Mouse (Mus musculus): ENCODE measurements around the gene Aes. TPM values are rescaled to one million over a fixed set of nuclear protein-coding genes. Genes with fewer than 3 reads are reported as not detected.
A peak's percentile ranks its signal among the peaks of the same experiment; 100 is the strongest.

Gene Aes
- polyA plus RNA-seq, 1 experiment from 2014 or later, result 430 TPM

DNA sequence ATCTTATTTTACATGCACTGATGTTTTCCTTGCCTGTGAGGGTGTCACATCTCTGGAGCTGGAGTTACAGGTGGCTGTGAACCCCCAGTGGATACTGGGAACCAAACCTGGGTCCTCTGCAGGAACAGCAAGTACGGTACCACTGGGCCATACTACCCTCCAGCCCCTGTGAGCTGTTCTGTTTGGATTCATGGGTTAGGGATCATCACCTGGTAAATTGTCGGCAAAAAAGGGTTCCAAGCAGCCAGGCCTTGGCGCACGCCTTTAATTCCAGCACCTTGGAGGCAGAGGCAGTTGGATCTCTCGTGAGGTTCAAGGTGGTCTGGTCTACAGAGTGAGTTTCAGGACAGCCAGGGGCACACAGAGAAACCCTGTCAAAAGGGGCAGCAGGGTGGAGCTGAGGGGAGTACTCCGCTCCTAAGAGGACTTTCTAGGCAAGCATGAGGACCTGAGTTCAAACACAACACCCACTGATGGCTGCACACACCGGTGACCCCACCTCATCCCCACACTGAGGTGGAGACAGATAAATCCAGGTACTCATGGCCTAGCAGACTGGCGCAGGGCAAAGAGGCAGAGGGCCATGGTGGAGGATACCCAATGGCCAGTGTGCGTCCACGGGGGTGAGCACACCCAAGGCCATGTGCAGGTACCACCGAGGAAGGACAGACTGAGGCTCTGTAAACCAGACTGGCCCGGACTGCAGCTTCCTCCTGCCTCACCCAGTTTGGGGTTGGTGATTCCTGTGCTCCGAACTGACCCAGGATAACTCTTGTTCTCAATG, 12.3 kb upstream of the Aes start:
- WGBS, result 90% methylated on average over 13 of the region's 13 CpGs
- no peaks in the 10 kb centered on the region for H3K27me3 ChIP-seq (ENCODE audit: insufficient read depth, poor library complexity, severe bottlenecking)

DNA sequence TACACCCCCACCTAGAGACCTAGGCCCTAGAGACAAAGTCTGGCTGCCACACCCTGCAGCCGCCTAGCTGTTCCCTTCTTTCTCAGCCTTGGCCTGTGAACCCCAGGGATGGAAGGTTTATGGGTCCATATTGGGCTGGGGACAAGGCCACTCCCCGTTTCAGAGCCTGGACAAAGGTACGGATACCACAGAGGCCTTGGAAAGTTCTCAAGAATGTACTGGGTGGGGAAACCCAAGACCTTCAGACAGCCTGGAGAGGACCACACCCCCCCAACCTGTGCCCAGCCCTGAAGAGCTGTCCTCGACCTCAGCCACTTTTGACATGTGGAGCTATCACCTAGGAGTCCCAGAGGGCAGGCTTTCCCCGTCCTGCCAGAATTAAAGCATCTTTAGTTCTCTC, 10.3 kb upstream of the Aes start:
- peaks cover 20% of the 10 kb centered on the region for H3K4me1 ChIP-seq (replicated peaks)
- WGBS, result 67% methylated on average over 5 of the region's 5 CpGs
- H3K27ac ChIP-seq, result no peak overlapping the region
- H3K9me3 ChIP-seq, result peaks cover 4% of the 10 kb centered on the region; the same call in 1 of the 2 replicates
- DNase-seq (ENCODE audit: low spot score), result no peak
- H3K27me3 ChIP-seq (ENCODE audit: insufficient read depth, poor library complexity, severe bottlenecking), result no peaks in the 10 kb centered on the region
- no peak overlapping the region for H3K4me3 ChIP-seq
- no peaks in the 10 kb centered on the region for H3K36me3 ChIP-seq

More for the DNA sequence above, 12.3 kb upstream of the Aes start:
- Histone ChIP-seq H3K4me3 (no peak overlapping the region), H3K27ac (no peak overlapping the region), H3K4me1 (replicated peaks) (peaks cover 39% of the 10 kb centered on the region), H3K9me3 (no peaks in the 10 kb centered on the region), H3K36me3 (peaks cover 10% of the 10 kb centered on the region)
- DNase-seq (ENCODE audit: low spot score), result no peak

DNA sequence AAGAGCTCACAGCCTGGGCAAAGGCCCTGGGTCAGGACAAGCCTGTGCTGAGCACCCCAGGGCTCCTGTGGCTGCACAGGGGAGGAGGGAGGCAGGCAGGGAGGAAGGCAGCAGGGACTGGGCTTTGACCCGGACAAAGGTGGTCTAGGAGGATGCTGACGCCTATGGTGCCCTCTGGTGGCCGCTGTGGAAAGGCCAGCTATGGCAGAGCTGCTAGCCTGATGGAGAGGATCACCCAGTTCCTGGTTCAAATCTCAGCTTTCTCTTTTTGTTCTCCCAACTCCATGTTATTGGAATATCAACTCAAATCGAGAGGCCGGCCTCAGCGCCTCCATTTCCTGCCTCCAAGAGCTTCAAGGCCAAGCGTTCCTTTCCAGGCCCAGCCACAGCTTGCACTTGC, 9.0 kb upstream of the Aes start:
- H3K27me3 ChIP-seq (ENCODE audit: insufficient read depth, poor library complexity, severe bottlenecking), result no peaks in the 10 kb centered on the region
- peak; percentile 82 for DNase-seq (ENCODE audit: low spot score)
- no peak overlapping the region for H3K27ac ChIP-seq
- peaks cover 4% of the 10 kb centered on the region; the same call in 1 of the 2 replicates for H3K9me3 ChIP-seq
- no peaks in the 10 kb centered on the region for H3K36me3 ChIP-seq
- WGBS, result 12% methylated on average over 7 of the region's 7 CpGs
- H3K4me1 ChIP-seq (replicated peaks), result peaks cover 13% of the 10 kb centered on the region
- no peak overlapping the region for H3K4me3 ChIP-seq

DNA sequence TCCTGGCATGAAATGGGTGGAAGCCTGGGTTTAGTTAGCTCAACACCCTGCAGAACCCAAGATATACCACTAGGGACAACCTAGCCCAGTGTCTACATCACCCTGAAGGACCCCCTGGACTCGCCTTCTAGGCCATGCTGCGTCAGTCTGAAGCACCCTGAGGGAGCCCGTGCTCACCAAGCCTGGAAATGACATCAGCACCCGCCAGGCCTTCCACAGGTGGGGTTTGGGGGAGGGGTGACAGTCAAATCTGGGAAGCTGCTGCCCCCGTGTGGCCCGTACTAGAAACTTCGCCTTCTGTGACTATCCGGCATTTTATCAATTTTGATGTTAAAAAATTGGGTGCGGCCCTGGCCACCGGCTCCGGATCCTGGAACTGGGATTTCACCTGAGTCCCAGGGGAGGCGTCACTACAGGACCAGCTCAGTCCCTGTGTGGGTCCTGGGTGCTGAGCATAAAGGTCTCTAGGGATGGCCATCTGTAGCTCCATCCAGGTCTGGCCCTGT, 7.6 kb upstream of the Aes start:
- 8% methylated on average over 12 of the region's 12 CpGs for WGBS
- Histone ChIP-seq H3K9me3 (peaks cover 4% of the 10 kb centered on the region; the same call in 1 of the 2 replicates), H3K4me3 (no peak overlapping the region), H3K27me3 (ENCODE audit: insufficient read depth, poor library complexity, severe bottlenecking) (no peaks in the 10 kb centered on the region), H3K27ac (0 out of 2 replicates have a peak overlapping the region, but pooled peaks have one; percentile 50), H3K4me1 (replicated peaks) (peaks cover 7% of the 10 kb centered on the region), H3K36me3 (no peaks in the 10 kb centered on the region)
- DNase-seq (ENCODE audit: low spot score), result peak; percentile 76

DNA sequence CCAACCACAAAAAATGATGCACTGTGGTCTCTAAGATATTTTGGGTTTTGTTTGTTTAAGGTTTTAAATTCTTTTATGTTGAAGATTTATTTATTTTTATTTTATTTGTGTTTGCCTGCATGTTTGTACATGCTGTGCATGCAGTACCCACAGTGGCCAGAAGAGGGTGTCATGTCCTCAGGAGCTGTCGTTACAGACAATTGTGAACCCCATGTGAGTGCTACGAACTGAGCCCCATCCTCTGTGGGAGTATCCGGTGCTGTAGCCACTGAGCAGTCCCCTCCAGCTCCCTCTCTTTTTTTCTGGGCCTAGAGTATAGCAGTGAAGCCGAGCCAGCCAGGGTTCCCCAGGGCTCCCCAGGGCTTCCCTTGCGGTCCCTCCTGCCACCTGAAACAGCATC, 6.1 kb upstream of the Aes start:
- Histone ChIP-seq H3K4me3 (no peak overlapping the region), H3K27me3 (ENCODE audit: insufficient read depth, poor library complexity, severe bottlenecking) (no peaks in the 10 kb centered on the region), H3K36me3 (no peaks in the 10 kb centered on the region), H3K4me1 (replicated peaks) (peaks cover 7% of the 10 kb centered on the region), H3K9me3 (peaks cover 4% of the 10 kb centered on the region; the same call in 1 of the 2 replicates), H3K27ac (no peak overlapping the region)
- 85% methylated on average over 5 of the region's 5 CpGs for WGBS
- no peak for DNase-seq (ENCODE audit: low spot score)

DNA sequence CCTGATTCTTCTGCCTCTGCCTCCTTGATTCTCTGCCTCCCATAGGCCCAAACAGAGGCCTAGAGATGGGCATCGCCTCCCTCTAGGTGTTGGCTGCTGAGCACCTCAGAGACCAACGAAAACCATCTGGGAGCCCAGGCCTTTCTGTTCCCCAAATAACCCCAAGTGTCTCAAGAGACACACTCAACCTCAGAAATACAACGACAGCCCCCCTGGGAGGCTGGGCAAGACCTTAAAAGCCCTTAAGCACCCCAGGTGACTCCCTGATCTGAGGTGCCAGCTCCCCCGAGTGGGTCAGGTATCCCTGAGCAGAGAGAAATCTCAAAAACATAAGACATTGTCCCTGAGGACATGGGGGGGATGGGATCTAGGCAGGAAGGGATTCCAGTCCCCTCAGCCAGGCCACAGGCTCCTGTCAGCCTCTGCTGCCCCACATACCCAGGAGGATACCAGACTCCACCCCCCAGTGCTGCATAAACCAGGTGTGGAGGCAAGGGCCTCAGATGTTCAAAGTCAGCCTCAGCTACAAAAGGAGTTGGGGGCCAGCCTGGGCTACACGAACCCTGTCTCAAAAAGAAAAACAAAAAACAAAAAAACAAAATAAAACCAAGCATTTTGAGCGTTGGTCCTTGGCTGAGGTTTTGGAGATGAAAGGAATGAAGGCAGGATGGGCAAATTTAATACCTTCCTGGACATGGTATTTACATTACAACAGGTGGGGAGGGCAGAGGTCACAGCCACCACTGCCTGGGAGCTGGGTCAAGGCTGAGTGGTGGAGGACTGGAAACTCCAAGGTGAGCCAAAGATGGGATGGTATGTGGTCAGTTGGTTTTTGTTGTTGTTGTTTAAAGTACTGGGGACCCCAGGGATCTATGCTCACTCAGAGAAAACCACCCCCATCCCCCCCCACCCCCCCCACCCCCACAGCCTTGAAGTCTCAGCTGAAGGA, 5.2 kb upstream of the Aes start:
- Histone ChIP-seq H3K36me3 (no peaks in the 10 kb centered on the region), H3K4me3 (no peak overlapping the region), H3K9me3 (peaks cover 4% of the 10 kb centered on the region; the same call in 1 of the 2 replicates), H3K4me1 (replicated peaks) (peaks cover 9% of the 10 kb centered on the region), H3K27me3 (ENCODE audit: insufficient read depth, poor library complexity, severe bottlenecking) (no peaks in the 10 kb centered on the region), H3K27ac (no peak overlapping the region)
- 82% methylated on average over 6 of the region's 6 CpGs for WGBS
- no peak for DNase-seq (ENCODE audit: low spot score)

DNA sequence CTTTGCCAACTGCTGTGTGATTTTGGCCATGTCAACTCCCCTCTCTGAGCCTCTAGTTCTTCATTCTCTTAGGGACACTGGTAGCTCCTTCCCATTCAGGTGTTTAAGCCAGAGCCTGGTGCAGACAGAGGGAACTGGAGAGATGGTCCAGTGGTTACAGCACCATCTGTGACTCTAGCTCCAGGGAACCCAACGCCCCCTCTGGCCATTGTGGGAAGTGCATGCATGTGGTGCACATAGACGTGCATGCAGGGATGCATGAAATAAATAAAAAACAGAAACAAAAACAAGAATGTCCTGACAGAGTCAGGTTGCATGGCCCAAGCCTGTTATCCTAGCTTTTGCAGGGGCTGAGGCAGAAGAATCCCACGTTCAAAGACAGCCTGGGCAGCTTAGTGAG, 3.0 kb upstream of the Aes start:
- Histone ChIP-seq H3K4me1 (replicated peaks) (peaks cover 29% of the 10 kb centered on the region), H3K36me3 (peaks cover 2% of the 10 kb centered on the region; the same call in 1 of the 2 replicates), H3K4me3 (no peak overlapping the region), H3K9me3 (peaks cover 4% of the 10 kb centered on the region; the same call in 1 of the 2 replicates), H3K27ac (no peak overlapping the region), H3K27me3 (ENCODE audit: insufficient read depth, poor library complexity, severe bottlenecking) (peaks cover 17% of the 10 kb centered on the region)
- no peak for DNase-seq (ENCODE audit: low spot score)
- 73% methylated on average over 3 of the region's 3 CpGs for WGBS

DNA sequence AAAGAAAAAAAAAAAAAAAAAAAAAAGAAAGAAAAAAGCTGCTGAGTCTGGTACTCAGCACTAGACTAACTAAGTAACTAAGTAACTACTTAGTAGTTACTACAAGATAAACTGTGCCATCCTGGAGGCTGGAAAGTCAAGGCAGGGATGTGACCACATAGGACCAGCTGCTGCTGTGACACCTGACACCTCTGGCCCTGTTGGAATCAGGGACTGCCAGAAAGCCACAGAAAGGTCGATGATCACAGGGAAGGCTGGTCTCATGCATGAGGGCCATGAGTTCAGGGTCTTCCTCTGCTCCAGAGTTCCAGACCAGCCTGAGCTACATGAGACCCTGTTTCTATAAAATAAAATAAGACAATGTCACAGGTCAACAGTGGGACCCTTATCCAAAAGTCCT, 1.8 kb upstream of the Aes start:
- Histone ChIP-seq H3K4me1 (replicated peaks) (peaks cover 32% of the 10 kb centered on the region), H3K9me3 (peaks cover 4% of the 10 kb centered on the region; the same call in 1 of the 2 replicates), H3K27ac (no peak overlapping the region), H3K36me3 (peaks cover 8% of the 10 kb centered on the region; the same call in 1 of the 2 replicates), H3K4me3 (no peak overlapping the region), H3K27me3 (ENCODE audit: insufficient read depth, poor library complexity, severe bottlenecking) (peaks cover 27% of the 10 kb centered on the region)
- WGBS, result 51% methylated on average over 1 of the region's 1 CpGs
- DNase-seq (ENCODE audit: low spot score), result no peak

DNA sequence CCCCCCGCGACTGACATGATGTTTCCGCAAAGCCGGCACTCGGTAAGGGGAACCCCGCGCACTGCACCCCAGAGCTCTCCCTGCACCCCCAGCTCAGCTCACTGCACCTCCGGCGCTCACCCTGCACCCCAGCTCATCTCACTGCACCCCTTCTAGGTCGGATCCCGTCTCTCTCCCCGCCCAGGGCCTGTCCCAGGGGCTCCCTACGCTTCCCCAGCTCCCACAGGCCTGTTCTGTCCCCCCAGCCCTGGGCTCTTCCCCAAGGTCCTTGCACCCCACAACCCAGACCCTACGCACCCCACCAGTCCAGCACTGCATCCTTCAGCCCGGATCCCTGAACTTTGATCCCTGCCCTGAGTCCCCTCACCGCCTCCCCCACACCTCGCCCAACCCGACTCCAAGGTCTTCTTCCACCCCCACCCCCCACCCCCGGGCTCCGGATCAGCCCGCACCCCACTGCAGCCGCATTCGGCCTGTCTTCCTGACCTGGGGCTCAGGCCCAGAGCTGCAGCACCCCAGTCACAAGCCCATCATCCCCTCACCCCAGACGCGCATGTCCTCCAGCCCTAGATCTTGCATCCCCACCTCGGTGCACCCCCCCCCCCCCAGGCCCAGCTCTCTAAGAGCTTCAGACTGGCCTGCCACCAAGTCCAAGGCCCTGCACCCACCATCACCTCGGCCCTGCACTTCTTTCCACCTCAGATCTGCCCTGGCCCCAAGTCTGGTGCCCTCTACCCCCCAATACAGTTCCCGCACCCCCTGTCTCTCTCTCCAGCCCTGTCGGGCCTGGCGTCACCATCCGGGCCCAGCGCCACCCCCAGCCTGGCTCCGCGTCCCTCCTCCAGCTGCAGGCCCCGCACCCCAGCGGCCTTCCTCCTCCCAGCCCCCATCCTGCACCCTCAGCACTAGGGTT, 595 bp downstream of the Aes start:
- Histone ChIP-seq H3K4me3 (peak overlapping the region; percentile 94), H3K9me3 (no peaks in the 10 kb centered on the region), H3K4me1 (replicated peaks) (peaks cover 55% of the 10 kb centered on the region), H3K27ac (peak overlapping the region; percentile 98), H3K27me3 (ENCODE audit: insufficient read depth, poor library complexity, severe bottlenecking) (peaks cover 51% of the 10 kb centered on the region), H3K36me3 (peaks cover 19% of the 10 kb centered on the region)
- WGBS, result 2% methylated on average over 36 of the region's 36 CpGs
- DNase-seq (ENCODE audit: low spot score), result no peak

DNA sequence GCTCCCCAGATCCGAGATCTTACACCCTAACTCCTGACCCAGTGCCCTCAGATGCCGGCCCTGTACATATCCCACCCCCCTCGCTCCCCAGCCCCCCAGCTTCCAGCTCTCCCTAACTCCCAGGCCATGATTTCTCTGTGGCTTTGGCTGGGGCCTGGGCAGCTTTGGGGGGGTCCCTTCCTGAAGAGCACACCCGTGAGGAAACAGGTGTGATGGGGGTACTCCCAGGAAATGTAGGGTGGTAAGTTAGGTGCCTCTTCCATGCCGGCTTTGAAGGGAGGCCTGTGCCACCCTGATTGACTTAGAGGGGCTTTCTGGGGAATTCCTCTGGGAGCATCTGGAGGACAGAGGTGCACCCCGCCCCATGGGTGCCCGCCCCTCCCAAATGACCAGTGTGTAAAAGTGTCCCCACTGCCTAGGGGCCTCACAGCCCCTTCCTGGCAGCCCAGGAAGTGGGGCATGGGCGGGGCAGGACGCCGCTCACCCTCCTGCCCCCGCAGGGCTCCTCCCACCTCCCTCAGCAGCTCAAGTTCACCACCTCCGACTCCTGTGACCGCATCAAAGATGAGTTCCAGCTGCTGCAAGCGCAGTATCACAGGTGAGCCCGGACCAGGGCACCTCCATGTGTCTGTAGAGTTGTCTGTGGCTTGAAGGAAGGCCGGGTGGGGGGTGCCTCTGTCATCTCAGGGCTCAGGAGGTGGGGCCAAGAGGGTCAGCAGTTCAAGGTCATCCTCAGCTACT, 1.6 kb downstream of the Aes start:
- 24% methylated on average over 16 of the region's 16 CpGs for WGBS
- H3K4me3 ChIP-seq, result peak overlapping the region; percentile 94
- DNase-seq (ENCODE audit: low spot score), result no peak
- peaks cover 29% of the 10 kb centered on the region for H3K36me3 ChIP-seq
- peaks cover 65% of the 10 kb centered on the region for H3K4me1 ChIP-seq (replicated peaks)
- peaks cover 61% of the 10 kb centered on the region for H3K27me3 ChIP-seq (ENCODE audit: insufficient read depth, poor library complexity, severe bottlenecking)
- H3K9me3 ChIP-seq, result no peaks in the 10 kb centered on the region
- H3K27ac ChIP-seq, result peak overlapping the region; percentile 98

DNA sequence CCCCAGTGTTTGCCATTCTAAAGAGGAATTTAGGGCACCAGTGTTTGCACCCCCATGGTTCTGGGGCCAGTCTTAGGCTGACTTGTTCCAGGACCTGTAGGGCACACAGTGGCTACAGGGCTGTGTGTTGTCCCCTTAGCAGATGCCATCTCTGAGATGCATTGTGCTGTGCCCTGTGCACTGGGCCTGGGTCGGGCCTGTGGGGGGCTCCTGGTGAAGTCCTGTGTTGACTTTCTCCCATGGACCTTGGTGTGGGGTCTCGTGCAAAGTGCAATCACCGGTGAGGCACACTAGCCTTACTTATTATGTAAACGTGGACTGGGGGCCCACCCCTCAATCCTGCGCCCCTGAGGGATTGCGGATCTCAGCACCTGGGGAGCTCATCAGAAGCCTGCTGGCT, 3.1 kb downstream of the Aes start:
- no peaks in the 10 kb centered on the region for H3K9me3 ChIP-seq
- H3K27ac ChIP-seq, result no peak overlapping the region
- H3K36me3 ChIP-seq, result peaks cover 35% of the 10 kb centered on the region
- H3K4me1 ChIP-seq (replicated peaks), result peaks cover 72% of the 10 kb centered on the region
- peak overlapping the region; percentile 12; the same call in 1 of the 2 replicates for H3K4me3 ChIP-seq
- 81% methylated on average over 6 of the region's 6 CpGs for WGBS
- DNase-seq (ENCODE audit: low spot score), result no peak
- H3K27me3 ChIP-seq (ENCODE audit: insufficient read depth, poor library complexity, severe bottlenecking), result peaks cover 76% of the 10 kb centered on the region

Data from hindbrain, embryonic 10.5 days (tissue).